Mouse (Mus musculus): ENCODE results near the gene Igf1. TPM values are rescaled to one million over a fixed set of nuclear protein-coding genes. Genes with fewer than 3 reads are reported as not detected.
A peak's percentile ranks its signal among the peaks of the same experiment; 100 is the strongest.

Igf1 gene
- total RNA-seq, 4 experiments from 2014 or later: 7.2 to 24.8 (median 12.2) TPM

GRCm38 (mm10) chr10:87895351-87895750, 37.3 kb downstream of the Igf1 start:
- DNase-seq (ENCODE audit: low spot score in 2 of 2): no peak

- no peak for DNase-seq (ENCODE audit: low spot score in 2 of 2)
Measured at GRCm38 (mm10) chr10:87897331-87897730, 39.3 kb downstream of the Igf1 start.

DNA sequence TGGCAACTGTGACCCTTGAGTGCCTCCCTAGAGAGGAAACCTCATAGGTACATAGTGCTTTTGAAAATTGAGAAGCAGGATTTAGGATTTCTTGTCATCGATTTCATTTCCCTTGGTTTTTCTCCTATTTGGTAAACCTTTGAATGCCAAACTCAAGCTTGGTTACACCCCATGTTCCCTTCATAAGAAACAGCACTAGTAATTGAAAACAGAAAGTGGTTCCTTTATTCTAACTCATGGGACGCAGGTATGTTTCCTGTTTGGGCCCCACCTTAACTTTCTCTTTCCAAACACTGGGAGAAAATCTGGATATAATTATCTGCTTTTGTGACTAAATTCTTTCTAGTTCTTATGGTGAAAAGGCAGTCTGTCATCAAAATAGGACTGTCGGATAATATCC, 40.8 kb downstream of the Igf1 start:
- DNase-seq (ENCODE audit: low spot score in 2 of 2): no peak

GRCm38 (mm10) chr10:87901916-87902315, 43.9 kb downstream of the Igf1 start:
- no peak for DNase-seq (ENCODE audit: low spot score in 2 of 2)

DNA sequence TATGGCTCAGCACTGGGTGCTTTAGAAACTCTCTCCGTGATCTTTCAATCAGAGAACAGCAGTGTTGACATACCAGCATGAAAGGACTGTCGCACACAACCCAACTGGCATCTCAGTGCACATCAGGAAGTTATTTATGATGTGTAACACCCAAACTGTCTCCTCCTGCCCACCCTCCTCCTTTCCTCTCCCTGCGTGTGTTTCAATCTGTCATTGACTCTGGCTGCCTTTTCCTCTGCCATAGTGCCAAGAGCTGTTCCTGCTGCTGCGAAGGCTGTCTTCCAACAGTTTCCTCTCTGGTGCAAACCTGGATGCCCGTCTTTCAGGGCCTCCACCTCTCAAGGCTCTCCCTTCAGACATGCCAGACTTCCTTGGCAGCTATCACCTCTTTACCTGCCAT, 46.3 kb downstream of the Igf1 start:
- no peak for DNase-seq (ENCODE audit: low spot score in 2 of 2)

GRCm38 (mm10) chr10:87905087-87905486, 47.0 kb downstream of the Igf1 start:
- DNase-seq (ENCODE audit: low spot score in 2 of 2): no peak

- no peak for DNase-seq (ENCODE audit: low spot score in 2 of 2)
Measured at GRCm38 (mm10) chr10:87906121-87906520, 48.1 kb downstream of the Igf1 start.

DNA sequence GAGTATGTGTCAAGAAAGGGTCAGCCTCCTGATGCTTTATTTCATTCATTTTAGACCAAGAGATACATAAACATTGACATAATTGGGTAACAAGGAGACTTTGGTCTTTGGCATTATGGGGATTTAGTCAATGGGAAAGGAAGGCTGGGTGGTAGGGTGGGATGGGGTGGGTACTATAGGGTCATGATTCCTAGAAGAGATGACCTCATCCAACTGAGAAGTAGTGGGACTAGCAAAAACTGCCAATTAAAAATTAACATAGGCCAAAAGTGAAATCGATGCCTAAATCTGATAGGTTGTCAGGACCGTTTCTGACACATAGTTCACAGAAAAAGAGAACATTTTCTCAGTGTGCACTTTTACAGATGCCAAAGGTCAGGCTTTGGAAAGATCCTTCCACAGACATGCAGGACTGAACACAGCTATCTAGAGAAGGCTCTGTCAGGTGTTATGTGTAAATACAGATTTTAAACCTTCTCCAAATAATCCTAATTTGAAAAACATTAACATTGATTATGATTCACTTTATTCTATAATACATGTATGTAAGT, 48.8 kb downstream of the Igf1 start:
- DNase-seq (ENCODE audit: low spot score in 2 of 2): no peak

GRCm38 (mm10) chr10:87913852-87914251, 55.8 kb downstream of the Igf1 start:
- DNase-seq (ENCODE audit: low spot score in 2 of 2): no peak

DNA sequence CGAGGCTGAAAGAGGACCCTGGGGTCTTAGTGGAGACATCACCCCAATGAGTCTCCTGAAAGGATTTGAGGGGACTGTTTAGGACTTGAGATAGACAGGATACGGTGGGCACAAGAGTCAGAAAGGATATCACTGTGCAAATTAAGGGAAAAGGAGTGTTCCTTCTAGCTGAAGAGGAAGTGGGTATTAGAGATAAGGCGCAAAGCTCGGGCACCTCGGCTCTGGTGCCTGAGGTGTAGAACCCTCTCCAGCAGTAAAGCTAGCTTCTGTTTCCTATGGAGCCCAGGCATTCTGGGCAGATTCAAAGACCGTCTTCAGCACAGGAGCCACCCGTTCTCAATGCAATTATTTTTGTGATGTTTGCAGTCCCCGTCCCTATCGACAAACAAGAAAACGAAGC, 56.9 kb downstream of the Igf1 start:
- no peak for DNase-seq (ENCODE audit: low spot score in 2 of 2)

GRCm38 (mm10) chr10:87915782-87916181, 57.7 kb downstream of the Igf1 start:
- DNase-seq (ENCODE audit: low spot score in 2 of 2): no peak

DNA sequence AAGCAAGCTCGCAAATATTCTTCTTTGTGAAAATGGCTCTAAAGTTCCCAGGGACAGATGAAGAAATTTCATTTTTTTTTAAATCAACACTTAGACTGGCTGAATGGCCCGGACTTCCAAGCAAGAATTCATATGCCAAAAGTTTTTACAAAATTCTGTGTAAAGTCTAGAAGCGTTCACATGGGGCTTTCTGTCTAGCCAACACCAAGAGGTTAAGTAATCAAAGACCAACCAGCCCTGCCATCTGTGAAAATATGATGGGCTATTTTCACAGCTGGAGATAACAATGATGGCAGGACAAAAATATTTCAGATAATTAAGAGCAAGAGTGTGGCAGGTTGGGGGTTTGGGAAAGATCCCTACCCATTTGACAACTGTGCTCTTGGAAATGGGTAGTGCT, 64.2 kb downstream of the Igf1 start:
- DNase-seq (ENCODE audit: low spot score in 2 of 2): no peak

DNA sequence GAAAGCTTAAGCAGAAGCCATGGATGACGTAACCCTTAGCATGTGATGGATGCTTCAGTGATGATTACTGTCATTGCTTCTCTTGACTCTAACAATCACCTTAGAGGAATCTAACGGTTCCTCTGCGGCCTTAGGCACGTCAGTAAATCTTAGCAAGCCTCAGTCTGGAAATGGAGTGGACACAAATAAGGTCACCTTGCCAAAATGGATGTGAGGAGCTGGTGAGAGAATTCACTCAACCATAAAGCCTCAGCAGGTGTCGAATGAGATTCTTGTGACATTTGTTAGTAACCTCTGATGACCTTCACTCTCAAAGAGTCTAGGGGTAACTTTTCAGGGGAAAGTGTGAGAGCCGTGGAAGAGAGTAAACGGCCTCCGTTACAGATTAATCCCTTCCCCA, 68.5 kb downstream of the Igf1 start:
- no peak for DNase-seq (ENCODE audit: low spot score in 2 of 2)

- peak; percentile 53 to 67 for DNase-seq (ENCODE audit: low spot score in 2 of 2)
Measured at GRCm38 (mm10) chr10:87927131-87927609, 69.1 kb downstream of the Igf1 start.

GRCm38 (mm10) chr10:87948192-87948591, 90.1 kb downstream of the Igf1 start:
- DNase-seq (ENCODE audit: low spot score in 2 of 2): no peak

GRCm38 (mm10) chr10:87971536-87971935, 113.5 kb downstream of the Igf1 start:
- no peak for DNase-seq (ENCODE audit: low spot score in 2 of 2)

DNA sequence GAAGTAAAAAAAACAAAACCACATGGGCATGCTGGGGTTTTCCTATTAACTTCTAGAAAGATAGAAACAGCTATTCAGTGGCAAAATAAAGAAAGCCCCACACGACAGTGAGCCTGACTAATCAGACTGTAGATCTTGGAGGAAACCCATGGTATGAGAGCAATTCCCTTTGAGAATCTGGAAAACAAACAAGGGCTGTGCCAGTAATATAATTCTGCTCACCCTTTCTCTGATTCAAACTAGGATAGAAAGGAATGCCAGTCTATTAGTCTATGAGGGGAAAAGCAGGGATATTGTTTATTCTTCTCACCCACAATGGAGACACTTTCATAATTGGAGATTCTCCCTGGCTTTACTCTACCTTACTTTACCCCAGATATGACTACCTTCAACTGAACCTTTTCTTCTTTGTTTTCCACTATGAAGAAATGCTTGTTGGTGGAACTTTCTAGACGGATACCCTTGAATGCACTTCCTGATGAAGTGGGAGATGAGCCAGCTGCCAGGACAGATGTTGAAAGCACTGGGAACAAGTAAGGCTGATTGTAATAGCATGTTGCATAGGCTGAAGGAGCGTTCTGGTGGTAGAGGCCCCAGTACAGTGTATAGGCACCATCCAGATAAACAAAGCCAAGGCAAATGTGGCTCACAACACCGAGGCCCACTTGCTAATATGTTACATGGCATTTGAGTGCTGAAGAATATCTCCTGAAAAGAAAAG, 116.0 kb downstream of the Igf1 start:
- no peak for DNase-seq (ENCODE audit: low spot score in 2 of 2)

GRCm38 (mm10) chr10:87985375-87985774, 127.3 kb downstream of the Igf1 start:
- no peak for DNase-seq (ENCODE audit: low spot score in 2 of 2)

- DNase-seq (ENCODE audit: low spot score in 2 of 2): no peak
Measured at GRCm38 (mm10) chr10:87986201-87986600, 128.1 kb downstream of the Igf1 start.

All from layer of hippocampus, adult 8-10 months (tissue).